Mouse (Mus musculus) embryonic facial prominence, embryonic 10.5 days (tissue): ENCODE measurements around the gene Jmjd4. TPM values are rescaled to one million over a fixed set of nuclear protein-coding genes. Genes with fewer than 3 reads are reported as not detected.

Experiments
- DNase-seq: peaks from one replicate; pipeline ENCODE4 v3.0.0-alpha.2; 2017; ENCODE audit warnings: low spot score
- H3K27ac ChIP-seq: fragments of 300-500 bp; sonication (generic); replicated peaks from 2 replicates; pipeline ENCODE4 v1.5.1; 2016; ENCODE audit warnings: mild to moderate bottlenecking
- H3K27me3 ChIP-seq: fragments of 300-500 bp; sonication (generic); replicated peaks from 2 replicates; pipeline ENCODE4 v1.6.1; 2016; ENCODE audit warnings: low read depth, mild to moderate bottlenecking; ENCODE audit not compliant: poor library complexity, severe bottlenecking
- H3K36me3 ChIP-seq: fragments of 300-500 bp; sonication (generic); replicated peaks from 2 replicates; pipeline ENCODE4 v1.6.1; 2016; ENCODE audit warnings: mild to moderate bottlenecking, moderate library complexity
- H3K4me1 ChIP-seq: fragments of 300-500 bp; sonication (generic); 2 replicates; pipeline ENCODE4 v1.6.1; 2016
- H3K4me3 ChIP-seq: fragments of 300-500 bp; sonication (generic); 2 replicates; pipeline ENCODE4 v1.5.1; 2016; ENCODE audit warnings: mild to moderate bottlenecking, moderate library complexity
- H3K9me3 ChIP-seq: fragments of 300-500 bp; sonication (generic); 2 replicates; pipeline ENCODE4 v1.6.1; 2016; ENCODE audit warnings: mild to moderate bottlenecking
- WGBS: fragments of 180-500 bp; shearing (Covaris S2); methylation state at CpG from one replicate; pipeline ENCODE4 v1.1.7; 2016; 5-methylcytosine and 5-hydroxymethylcytosine counted together
- polyA plus RNA-seq: library from polyadenylated mRNA; unstranded; fragments of >200 nt; fragmentation: Nextera tagmentation; extraction: Ambion mirVana; gene quantifications from 2 replicates; pipeline ENCODE4 v1.2.1, GENCODE M21; 2016

The Jmjd4 gene
- 19.1 and 19.6 TPM in 2 replicates for polyA plus RNA-seq

DNA sequence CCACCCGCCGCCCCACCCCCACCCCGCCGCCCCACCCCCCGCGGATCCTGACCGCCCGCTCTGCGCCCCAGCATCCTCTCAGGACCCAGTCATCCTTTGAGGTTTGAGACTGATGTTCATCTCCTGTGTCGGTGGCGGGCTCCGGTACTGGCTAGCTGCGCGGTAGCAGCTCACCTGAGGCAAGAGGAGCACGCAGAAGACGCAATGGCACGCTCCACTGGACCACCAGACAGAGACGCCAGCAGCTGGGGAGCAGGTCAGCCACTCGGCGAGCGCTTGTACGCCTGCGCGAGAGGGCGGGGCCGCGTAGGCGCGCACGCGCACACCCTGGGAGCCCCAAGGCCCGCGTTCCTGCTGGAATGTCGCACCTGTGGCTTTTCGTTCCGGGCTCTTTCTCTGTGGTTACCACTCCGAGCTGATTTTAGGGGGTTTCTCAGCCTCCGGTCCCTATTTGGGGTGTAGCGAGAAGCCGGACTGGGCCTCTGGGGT lies at the start of gene Jmjd4:
Jmjd4 (plus strand) TSS at position 305 of the 489 bp plus-strand sequence.
- H3K4me1 ChIP-seq = peaks cover 34% of the 10 kb centered on the region
- 0% methylated on average over 40 of the region's 40 CpGs for WGBS
- peak within 1 kb of the TSS; percentile 91 for H3K27ac ChIP-seq

DNA sequence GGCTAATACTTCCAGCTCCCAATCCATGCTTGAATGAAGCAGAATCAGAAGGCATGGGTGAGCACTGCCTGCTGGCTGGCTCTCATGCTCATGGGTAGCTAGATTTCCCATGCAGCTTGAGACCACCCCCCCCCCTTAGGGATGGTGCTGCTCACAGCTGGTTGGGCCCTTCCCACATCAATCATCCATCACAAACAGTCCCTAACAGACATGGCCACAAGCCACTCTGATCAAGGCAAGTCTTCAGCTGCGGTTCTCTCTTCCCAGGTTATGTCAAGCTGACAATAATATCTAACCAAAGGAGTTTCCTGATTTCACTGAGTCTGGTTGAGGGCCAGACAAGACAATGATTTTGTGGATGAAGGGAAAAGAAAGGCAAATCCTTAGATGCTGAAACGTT lies 49.0 kb upstream of the Jmjd4 start:
- Histone ChIP-seq H3K27me3 (no peaks in the 10 kb centered on the region), H3K4me1 (peaks cover 42% of the 10 kb centered on the region), H3K9me3 (no peaks in the 10 kb centered on the region), H3K36me3 (peaks cover 36% of the 10 kb centered on the region), H3K4me3 (no peak overlapping the region), H3K27ac (no peak overlapping the region)
- DNase-seq = no peak
- WGBS = 82% methylated on average over 2 of the region's 2 CpGs

More for the DNA sequence above, at the start of gene Jmjd4:
- Histone ChIP-seq H3K36me3 (peaks cover 53% of the 10 kb centered on the region), H3K27me3 (no peaks in the 10 kb centered on the region), H3K9me3 (no peaks in the 10 kb centered on the region), H3K4me3 (peak within 1 kb of the TSS; percentile 93)
- peak; percentile 95 for DNase-seq

- H3K36me3 ChIP-seq = peaks cover 75% of the 10 kb centered on the region
- H3K4me3 ChIP-seq = no peak overlapping the region
- 87% methylated on average over 1 of the region's 1 CpGs for WGBS
- H3K27me3 ChIP-seq = no peaks in the 10 kb centered on the region
- peaks cover 7% of the 10 kb centered on the region for H3K4me1 ChIP-seq
- no peak overlapping the region for H3K27ac ChIP-seq
- no peak for DNase-seq
- no peaks in the 10 kb centered on the region for H3K9me3 ChIP-seq
Measured at GRCm38 (mm10) chr11:59405761-59406160, 44.1 kb upstream of the Jmjd4 start.

DNA sequence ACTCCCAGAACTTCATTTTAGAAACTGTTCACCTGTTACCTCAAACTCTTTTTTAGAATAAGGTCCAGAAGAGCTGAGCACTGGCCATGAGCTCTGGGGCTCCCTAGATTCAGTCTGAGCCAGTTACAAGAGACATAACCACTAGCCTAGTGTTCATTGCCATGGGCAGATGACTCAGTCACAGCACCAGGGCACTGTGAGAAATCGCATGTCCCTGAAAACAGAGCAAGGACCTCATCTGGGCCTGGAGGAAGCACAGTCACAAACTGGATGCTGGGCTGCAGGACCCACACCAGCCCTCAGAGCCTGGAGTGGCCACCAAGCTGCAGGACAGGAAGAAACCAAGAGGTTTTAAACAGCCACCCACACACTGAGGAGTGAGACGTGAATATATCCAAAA lies 39.0 kb upstream of the Jmjd4 start:
- WGBS = 88% methylated on average over 2 of the region's 2 CpGs
- H3K27me3 ChIP-seq = no peaks in the 10 kb centered on the region
- DNase-seq = no peak
- peaks cover 25% of the 10 kb centered on the region for H3K4me1 ChIP-seq
- 0 out of 2 replicates have a peak, but pooled peaks cover 3% of the 10 kb centered on the region for H3K9me3 ChIP-seq
- peaks cover 75% of the 10 kb centered on the region for H3K36me3 ChIP-seq
- H3K4me3 ChIP-seq = no peak overlapping the region
- H3K27ac ChIP-seq = no peak overlapping the region

- Histone ChIP-seq H3K4me1 (peaks cover 25% of the 10 kb centered on the region), H3K27ac (0 out of 2 replicates have a peak overlapping the region, but pooled peaks have one; percentile 46), H3K36me3 (peaks cover 72% of the 10 kb centered on the region), H3K9me3 (0 out of 2 replicates have a peak, but pooled peaks cover 3% of the 10 kb centered on the region), H3K4me3 (no peak overlapping the region), H3K27me3 (no peaks in the 10 kb centered on the region)
- 73% methylated on average over 6 of the region's 6 CpGs for WGBS
- no peak for DNase-seq
Measured at GRCm38 (mm10) chr11:59412058-59412457, 37.8 kb upstream of the Jmjd4 start.

DNA sequence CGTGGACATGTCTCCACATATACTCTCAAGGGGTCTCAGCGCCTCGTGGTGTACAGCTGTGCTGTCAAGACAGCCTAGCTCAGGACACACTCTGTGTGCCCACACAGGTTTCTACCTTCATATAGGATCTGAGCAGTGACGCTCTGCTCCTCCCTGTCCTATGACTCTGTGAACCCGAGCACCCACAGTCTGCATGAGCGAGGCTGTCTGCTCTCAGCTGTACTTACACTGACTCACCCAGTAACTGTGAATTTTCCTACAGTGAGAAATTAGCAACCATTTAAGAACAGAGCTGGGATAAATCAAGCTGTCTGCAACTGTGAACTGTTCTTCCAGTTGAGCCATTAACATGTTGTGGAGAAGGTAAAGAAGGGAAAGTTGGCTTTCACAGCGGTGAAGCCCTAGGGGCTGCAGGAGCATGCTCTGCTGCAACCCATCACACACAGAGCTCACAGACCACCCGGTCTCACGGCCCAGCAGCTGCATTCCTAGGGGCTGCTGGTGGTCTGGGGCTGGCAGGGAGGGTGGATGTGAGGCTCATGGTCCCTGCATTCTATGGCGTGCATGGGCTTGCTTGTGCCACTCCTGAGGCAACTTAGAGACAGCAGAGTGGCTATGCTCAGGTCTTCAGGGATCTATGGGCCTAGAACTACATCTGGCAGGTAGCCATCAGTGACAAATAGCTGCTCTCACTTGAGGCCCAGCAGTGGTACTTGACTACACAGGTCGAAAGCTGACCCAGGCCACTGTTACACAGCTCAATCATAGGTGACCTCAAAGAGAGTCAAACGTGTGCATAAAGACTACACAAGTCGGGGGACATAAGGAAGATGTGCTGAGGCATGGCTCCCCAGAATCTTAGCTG lies 36.6 kb upstream of the Jmjd4 start:
- 80% methylated on average over 13 of the region's 13 CpGs for WGBS
- Histone ChIP-seq H3K4me1 (peaks cover 25% of the 10 kb centered on the region), H3K27me3 (no peaks in the 10 kb centered on the region), H3K27ac (peak overlapping the region; percentile 46; the same call in 1 of the 2 replicates), H3K4me3 (no peak overlapping the region), H3K36me3 (peaks cover 69% of the 10 kb centered on the region), H3K9me3 (0 out of 2 replicates have a peak, but pooled peaks cover 3% of the 10 kb centered on the region)
- peak; percentile 43 for DNase-seq

- no peaks in the 10 kb centered on the region for H3K27me3 ChIP-seq
- no peak overlapping the region for H3K4me3 ChIP-seq
- 0 out of 2 replicates have a peak, but pooled peaks cover 3% of the 10 kb centered on the region for H3K9me3 ChIP-seq
- peaks cover 20% of the 10 kb centered on the region for H3K4me1 ChIP-seq
- DNase-seq = no peak
- peaks cover 92% of the 10 kb centered on the region for H3K36me3 ChIP-seq
- 0 out of 2 replicates have a peak overlapping the region, but pooled peaks have one; percentile 2 for H3K27ac ChIP-seq
- 76% methylated on average over 5 of the region's 5 CpGs for WGBS
Measured at GRCm38 (mm10) chr11:59418708-59419107, 31.1 kb upstream of the Jmjd4 start.

- H3K27ac ChIP-seq = no peak overlapping the region; the same call in 1 of the 2 replicates
- H3K4me3 ChIP-seq = no peak overlapping the region
- peaks cover 21% of the 10 kb centered on the region for H3K4me1 ChIP-seq
- H3K27me3 ChIP-seq = no peaks in the 10 kb centered on the region
- H3K9me3 ChIP-seq = no peaks in the 10 kb centered on the region
- peaks cover 94% of the 10 kb centered on the region for H3K36me3 ChIP-seq
- 89% methylated on average over 8 of the region's 8 CpGs for WGBS
- DNase-seq = no peak
Measured at GRCm38 (mm10) chr11:59421436-59421835, 28.4 kb upstream of the Jmjd4 start.

DNA sequence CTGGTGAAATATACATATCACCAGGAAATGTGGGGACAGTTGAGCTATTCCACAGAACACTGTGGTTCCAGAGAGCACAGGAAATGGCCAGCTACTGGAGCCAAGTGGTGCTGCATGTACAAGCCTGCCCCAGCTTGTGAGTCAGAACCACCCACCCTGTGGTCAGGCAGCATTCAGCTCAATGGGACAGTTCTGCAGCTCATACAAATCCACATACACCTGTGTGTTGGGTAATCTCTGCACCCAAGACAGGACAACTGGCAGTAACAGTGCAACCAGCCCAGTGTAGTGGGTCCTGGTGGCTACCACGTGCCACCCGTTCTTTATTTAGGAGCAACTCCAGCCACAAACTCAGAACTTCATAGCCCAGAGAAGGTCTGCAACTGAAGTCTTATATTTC lies 27.9 kb upstream of the Jmjd4 start:
- Histone ChIP-seq H3K27ac (no peak overlapping the region), H3K36me3 (peaks cover 94% of the 10 kb centered on the region), H3K9me3 (no peaks in the 10 kb centered on the region), H3K4me1 (peaks cover 21% of the 10 kb centered on the region), H3K27me3 (no peaks in the 10 kb centered on the region), H3K4me3 (no peak overlapping the region)
- 92% methylated on average over 2 of the region's 2 CpGs for WGBS
- DNase-seq = no peak

- WGBS = 66% methylated on average over 5 of the region's 5 CpGs
- Histone ChIP-seq H3K27me3 (no peaks in the 10 kb centered on the region), H3K27ac (0 out of 2 replicates have a peak overlapping the region, but pooled peaks have one; percentile 30), H3K4me3 (no peak overlapping the region), H3K9me3 (no peaks in the 10 kb centered on the region), H3K4me1 (peaks cover 21% of the 10 kb centered on the region), H3K36me3 (peaks cover 97% of the 10 kb centered on the region)
- DNase-seq = no peak
Measured at GRCm38 (mm10) chr11:59423010-59423588, 26.7 kb upstream of the Jmjd4 start.

DNA sequence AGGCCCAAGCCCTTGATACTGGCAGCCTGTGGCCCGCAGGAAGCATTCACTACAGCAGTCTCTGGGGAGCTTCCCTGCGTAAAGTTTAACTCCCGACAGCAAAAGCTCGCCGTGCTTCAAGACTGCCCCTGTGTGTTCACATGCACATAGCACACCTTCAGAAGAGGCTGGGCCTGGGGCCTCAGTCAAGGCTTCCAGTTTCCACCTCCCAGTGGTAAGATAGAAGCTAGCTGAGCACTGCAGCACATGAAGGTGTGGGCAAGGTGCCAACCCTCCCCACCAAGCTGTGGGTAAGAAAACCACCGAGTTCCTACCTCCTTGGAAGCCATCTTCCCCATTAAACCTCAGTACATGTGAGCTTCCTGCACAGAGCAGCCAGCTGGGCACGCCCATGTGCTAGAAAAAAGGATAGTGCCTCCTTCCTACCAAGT lies 24.2 kb upstream of the Jmjd4 start:
- H3K27ac ChIP-seq = no peak overlapping the region
- peaks cover 9% of the 10 kb centered on the region for H3K4me1 ChIP-seq
- H3K36me3 ChIP-seq = peaks cover 85% of the 10 kb centered on the region
- WGBS = 64% methylated on average over 7 of the region's 7 CpGs
- no peak for DNase-seq
- H3K9me3 ChIP-seq = no peaks in the 10 kb centered on the region
- no peaks in the 10 kb centered on the region for H3K27me3 ChIP-seq
- H3K4me3 ChIP-seq = no peak overlapping the region

DNA sequence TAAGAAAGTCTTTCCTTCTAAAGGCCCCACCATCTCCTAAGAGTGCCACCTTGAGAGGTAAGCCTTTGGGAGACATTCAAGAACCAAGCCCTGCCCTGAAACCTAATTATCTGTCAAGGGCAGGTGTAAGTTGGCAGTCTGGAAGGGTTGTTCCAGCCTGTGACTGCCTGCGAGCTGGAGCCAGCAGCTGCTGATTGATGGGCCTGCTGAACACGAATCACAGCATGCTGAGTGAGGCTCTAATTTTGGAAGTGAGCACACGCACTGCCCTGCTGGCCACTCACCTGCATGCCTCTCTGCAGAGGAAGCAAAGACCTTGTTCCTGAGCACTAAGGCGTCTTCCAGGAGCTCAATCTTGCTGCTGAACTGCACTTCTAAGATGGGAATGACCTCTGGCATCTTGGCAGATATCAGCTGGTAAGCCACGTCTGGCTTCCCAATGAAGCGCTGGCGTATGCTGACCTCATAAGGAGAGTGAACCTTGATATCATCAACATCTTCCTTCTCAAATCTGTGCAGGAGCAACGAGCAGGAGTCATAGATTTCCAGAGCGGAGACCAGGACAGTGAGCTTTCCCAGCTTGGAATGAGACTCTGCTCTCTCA lies 21.7 kb upstream of the Jmjd4 start:
- Histone ChIP-seq H3K9me3 (no peaks in the 10 kb centered on the region), H3K4me3 (no peak overlapping the region), H3K27ac (no peak overlapping the region), H3K36me3 (peaks cover 87% of the 10 kb centered on the region), H3K4me1 (peaks cover 7% of the 10 kb centered on the region), H3K27me3 (no peaks in the 10 kb centered on the region)
- WGBS = 93% methylated on average over 9 of the region's 9 CpGs
- DNase-seq = no peak
